Mouse (Mus musculus) small intestine, adult 2 months (tissue): ENCODE measurements around the gene Dph5.

Experiments used
- CTCF ChIP-seq: fragments of 200-500 bp; IDR thresholded peaks from 2 replicates; pipeline ENCODE4 v1.5.1; 2012; ENCODE audit warnings: low read depth, mild to moderate bottlenecking, control low read depth, inconsistent platforms, low read length, moderate library complexity, mixed read lengths; ENCODE audit not compliant: insufficient replicate concordance, insufficient read length; ENCODE audit errors: extremely low read depth
- POLR2A ChIP-seq: fragments of 200-500 bp; IDR thresholded peaks from 2 replicates; pipeline ENCODE4 v1.6.1; 2012; ENCODE audit warnings: low read depth, mild to moderate bottlenecking, control low read depth, inconsistent platforms, low read length, moderate library complexity

DNA sequence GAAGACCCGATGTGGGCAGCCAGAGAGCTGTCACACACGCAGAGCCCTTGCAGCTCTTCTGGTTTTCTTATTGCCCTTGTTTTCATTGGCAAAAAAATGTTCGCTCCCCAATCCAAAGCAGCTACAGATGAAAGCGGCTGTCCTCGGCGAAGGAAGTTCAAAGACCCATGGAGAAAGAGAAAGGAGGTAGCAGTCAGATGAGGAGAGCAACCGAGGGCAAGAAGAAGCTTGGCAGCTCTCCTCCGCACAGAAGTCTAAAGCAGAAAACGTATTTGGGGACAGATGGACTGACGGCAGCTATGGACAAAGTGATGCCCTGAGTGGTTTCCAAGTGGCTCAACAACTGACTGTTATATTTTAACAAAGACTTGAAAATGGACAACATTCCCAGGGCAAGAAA, 32.1 kb upstream of the Dph5 start:
- TF ChIP-seq POLR2A (no peak), CTCF (no peak)
